In genomic region chr10:84675653-84676052, GRCm38 (mm10) we compare ENCODE assay signal across 21 mouse cellular contexts.
"Had no signal": no experiment of that assay in that cellular context is flagged by ENCODE, and none has a peak within 500 bp of the region (broad histone marks: within the 10 kb centered on the region; RNA-seq: fewer than 3 reads in every experiment).

No protein-coding gene starts in this region.

- H3K9me3 ChIP-seq: limb, embryonic 12.5 days; limb, embryonic 15.5 days; lung, embryonic 15.5 days; midbrain, embryonic 10.5 days; midbrain, embryonic 13.5 days; neural tube, embryonic 13.5 days had no signal

- ATAC-seq: intestine, embryonic 16.5 days; midbrain, embryonic 13.5 days; midbrain, embryonic 16.5 days had no signal

- H3K27me3 ChIP-seq: limb, embryonic 12.5 days; limb, embryonic 15.5 days; lung, embryonic 15.5 days; midbrain, embryonic 13.5 days; neural tube, embryonic 13.5 days had no signal

- H3K9ac ChIP-seq: limb, embryonic 12.5 days; limb, embryonic 15.5 days; lung, embryonic 15.5 days; midbrain, embryonic 13.5 days; neural tube, embryonic 13.5 days had no signal

- H3K4me2 ChIP-seq: limb, embryonic 12.5 days; limb, embryonic 15.5 days; lung, embryonic 15.5 days; midbrain, embryonic 13.5 days; neural tube, embryonic 13.5 days had no signal

- H3K4me1 ChIP-seq: limb, embryonic 12.5 days; limb, embryonic 15.5 days; lung, embryonic 15.5 days; midbrain, embryonic 13.5 days; neural tube, embryonic 13.5 days had no signal

- H3K27ac ChIP-seq: limb, embryonic 12.5 days; limb, embryonic 15.5 days; lung, embryonic 15.5 days; midbrain, embryonic 10.5 days; midbrain, embryonic 13.5 days; neural tube, embryonic 13.5 days had no signal

- H3K4me3 ChIP-seq: limb, embryonic 12.5 days; limb, embryonic 15.5 days; lung, embryonic 15.5 days; midbrain, embryonic 10.5 days; midbrain, embryonic 13.5 days; myocyte; neural tube, embryonic 13.5 days had no signal

- DNase-seq: kidney, adult 18-20 months; kidney, adult 9 months; kidney, postnatal 14 days; kidney, postnatal 4 days; left cerebral cortex, postnatal 4 days; lung, adult 18-20 months; lung, postnatal 10 days; lung, postnatal 4 days; retina, postnatal 1 day; right cerebral cortex, postnatal 25 days; thymus, adult 2 months; thymus, postnatal 36 days had no signal
